Mouse (Mus musculus) B cell, adult 2 months (primary cell): Measurements from ENCODE around the gene Mprip.
A peak's percentile ranks its signal among the peaks of the same experiment; 100 is the strongest.
"Not testable (repeated sequence)": the region's sequence is repeated elsewhere in the genome, so short reads cannot be mapped to it uniquely, and the experiment has no call there.

ENCODE experiments used
- DNase-seq, 2 experiments: peaks; one replicate each; pipeline ENCODE4 v3.0.0; 2022

The Mprip gene

GRCm38 (mm10) chr11:59655337-59655736 lies 5.8 kb upstream of the Mprip start:
- DNase-seq: no peak

DNA sequence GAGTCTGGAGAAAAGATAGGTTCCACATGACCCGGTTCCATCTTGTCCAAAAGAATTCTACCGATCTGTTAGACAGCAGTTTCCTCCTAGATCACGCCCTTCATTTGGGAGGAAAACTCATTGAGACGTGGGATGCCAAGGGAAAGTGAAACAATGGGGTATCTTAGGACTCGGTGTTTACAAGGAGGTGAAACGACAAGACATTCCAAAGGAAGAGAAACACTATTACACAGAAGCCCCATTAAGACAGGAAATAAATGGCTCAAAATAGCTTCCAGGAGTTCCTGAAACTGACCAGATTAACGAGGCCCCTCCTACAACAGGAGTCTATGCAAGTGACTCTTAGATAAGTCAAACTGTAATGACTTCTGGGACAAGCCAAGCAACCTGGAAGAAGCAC lies 5.1 kb upstream of the Mprip start:
- DNase-seq: no peak

DNA sequence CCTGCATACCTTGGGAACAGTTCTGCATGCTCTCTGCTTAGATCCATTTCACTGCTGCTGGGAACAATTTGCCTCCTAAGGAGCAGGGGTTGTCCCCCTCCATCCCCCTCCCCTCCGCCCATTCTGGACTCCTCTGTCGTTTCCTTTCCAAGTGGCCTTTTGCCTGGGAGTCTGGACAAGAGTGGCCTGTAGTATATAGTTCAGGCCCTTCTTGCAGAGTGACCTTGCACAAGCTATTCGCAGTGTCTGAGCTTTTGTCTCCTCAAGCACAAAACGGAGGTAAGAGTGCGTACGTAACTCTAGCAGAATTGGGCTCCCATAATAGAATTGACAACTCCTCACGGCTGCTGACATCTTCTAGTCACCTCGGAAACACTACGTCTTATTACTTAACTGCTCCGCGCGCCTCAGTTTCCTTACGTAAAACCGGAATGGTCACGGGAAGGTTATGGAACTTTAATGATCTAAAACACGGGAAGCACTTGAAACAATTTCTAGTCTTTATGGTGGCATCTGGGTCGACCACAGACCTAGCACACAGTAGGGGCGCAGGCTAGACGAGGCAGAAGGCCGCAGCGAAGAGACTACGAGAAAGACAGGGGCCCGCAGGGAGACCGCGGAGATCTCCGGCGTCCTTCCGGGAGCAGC lies 620 bp downstream of the Mprip start:
- DNase-seq: no peak

GRCm38 (mm10) chr11:59662249-59662788 lies 1.2 kb downstream of the Mprip start:
- peak; percentile 77 to 81 for DNase-seq

GRCm38 (mm10) chr11:59662877-59663775 lies 2.0 kb downstream of the Mprip start:
- DNase-seq: peak in 1 of 2 experiments; percentile 33

DNA sequence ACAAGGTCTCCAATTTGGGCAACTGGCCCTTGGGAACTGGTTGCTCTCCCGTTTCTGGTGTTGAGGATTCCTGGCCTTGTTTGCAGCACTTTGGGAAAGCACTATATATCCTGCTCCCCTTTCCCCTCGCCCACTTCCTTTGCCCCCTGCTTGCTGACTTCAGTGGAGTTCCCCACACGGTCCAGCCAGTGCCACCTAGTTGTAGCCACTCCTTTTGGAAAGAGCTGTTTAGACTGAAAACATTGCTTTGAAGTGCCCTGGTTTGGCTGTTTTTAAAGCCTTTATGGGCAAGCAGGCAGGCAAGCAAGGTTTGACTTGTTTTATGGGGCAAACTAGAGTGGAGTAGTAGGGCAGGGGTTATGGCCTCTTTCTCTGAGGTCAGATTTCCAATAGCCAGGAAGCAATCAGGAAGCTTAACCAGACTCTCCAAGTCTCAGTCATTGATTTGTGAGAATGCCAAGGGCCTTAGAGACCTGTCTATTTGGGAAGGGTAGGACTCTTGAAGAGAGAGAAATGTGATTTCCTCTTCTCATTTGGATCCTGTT lies 2.7 kb downstream of the Mprip start:
- no peak for DNase-seq

DNA sequence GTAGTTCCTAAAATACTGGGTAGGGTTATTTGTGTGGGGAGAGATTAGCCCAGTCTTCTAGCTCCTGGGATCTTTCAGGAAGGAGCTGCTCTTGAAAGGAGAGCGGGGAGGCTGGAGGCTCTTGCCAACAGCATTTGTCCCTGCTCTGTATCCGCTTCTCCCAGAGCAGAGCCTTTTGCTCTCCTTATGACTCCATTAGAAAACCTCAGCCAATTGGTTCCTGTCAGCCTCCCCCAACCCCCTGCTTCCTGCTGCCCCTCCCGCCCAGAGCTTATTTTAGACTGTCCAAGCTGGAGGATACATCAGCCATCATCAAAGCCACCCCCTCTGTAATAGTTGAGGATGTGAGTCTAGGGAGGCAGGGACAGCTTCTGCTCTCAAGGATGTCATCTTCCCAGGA lies 3.7 kb downstream of the Mprip start:
- DNase-seq: no peak

DNA sequence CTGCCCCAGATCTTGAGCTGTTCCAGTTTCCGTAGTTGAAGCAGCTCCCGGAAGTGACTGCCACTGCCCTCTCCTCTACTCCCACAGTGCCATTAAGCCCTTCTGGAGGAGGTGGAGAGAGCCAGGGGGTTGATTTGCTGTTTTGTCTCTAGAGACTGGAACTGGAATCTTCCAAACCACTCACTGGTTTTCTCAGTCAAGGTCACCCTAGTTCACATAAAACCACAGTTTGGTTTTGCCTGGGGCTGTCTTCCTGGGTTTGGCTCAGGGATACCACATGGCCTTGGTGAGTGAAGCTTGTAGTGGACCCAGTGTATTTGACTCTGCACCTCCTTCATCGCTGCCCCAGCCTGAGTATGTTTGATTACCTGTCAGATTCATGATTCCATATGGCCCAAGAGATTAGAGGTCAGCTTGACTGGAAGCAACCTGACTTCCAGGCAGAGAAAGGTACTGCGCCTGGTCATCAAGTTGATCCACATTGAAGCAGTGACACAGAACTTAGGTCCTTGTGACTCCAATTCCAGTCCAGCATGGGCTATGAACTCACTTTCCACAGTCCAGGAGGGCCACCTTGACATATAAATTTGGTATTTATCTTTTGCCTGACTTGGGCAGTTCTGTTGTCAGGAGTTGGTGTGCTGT lies 10.1 kb downstream of the Mprip start:
- DNase-seq: no peak

GRCm38 (mm10) chr11:59674013-59674412 lies 12.9 kb downstream of the Mprip start:
- DNase-seq: no peak

DNA sequence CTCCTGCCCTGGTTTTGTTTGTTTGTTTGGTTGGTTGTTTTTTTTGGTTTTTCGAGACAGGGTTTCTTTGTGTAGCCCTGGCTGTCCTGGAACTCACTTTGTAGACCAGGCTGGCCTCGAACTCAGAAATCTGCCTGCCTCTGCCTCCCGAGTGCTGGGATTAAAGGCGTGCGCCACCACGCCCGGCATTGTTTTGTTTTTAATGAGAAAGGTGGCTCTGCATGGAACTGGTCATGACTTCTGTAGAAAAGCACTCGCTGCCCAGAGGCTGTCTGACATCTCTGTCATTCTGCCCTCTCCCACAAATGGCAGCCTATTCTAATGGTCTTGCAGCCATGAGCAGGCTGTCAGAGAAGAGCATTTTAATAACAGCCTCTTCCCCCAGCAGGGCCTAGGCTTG lies 13.6 kb downstream of the Mprip start:
- not testable (repeated sequence) for DNase-seq

DNA sequence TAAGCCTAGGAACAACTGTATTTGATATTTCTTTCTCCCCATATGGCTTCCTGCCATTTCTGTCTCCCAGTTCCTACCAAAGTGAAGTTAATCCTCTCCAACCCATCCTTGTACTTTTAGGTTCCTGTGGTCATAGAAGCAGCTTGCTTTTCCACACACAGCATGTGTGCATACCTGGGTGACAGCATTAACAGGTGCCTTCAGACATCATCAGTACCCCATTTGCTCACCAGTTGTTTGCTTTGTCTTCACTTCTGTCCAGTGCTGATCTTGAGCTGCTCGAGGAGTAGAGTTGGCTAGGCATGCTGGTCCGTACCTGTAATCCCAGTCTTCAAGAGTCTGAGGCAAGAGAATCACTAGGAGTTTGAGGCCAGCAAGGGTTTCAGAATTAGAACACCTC lies 16.7 kb downstream of the Mprip start:
- no peak for DNase-seq

GRCm38 (mm10) chr11:59678693-59679092 lies 17.6 kb downstream of the Mprip start:
- DNase-seq: no peak

- no peak for DNase-seq
Observed at GRCm38 (mm10) chr11:59680111-59680510, 19.0 kb downstream of the Mprip start.

DNA sequence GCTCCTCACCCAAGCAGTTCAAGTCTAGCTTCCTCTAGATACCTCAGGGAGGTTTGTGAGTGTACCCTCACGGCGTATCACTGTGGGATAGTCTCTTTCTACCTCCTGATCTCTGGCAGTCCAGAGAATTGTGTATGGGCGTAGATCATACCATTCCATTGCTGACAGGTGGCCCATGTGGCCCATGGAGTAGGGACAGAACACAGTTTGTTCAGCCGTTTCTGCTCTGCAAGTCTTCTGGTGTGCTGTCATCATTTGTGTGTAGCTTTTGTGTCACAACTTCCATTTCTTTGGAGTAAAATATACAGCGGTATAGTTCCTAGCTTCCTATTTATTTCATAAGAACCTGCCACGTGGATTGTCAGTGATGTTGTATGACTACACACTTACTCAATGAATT lies 23.9 kb downstream of the Mprip start:
- no peak for DNase-seq

DNA sequence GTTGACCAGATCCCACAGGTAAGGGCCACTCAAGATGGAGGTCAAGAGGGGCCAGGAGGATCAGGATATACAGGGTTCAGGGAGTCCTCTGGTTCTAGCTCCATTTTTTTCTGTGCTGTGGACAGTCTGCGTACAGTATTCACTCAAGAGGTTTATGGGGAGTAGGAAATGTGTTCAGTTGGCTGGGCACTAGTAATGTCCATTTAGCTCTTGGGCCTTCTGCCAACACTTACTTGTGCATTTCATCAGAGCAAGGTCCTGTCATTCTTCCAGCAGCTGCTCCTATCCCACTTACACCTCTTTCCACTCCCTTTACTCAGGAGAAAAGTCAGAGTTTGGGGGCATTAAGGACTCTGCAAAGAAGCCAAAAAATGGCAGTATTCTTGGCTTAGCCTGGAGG lies 33.4 kb downstream of the Mprip start:
- no peak for DNase-seq

GRCm38 (mm10) chr11:59695550-59695949 lies 34.4 kb downstream of the Mprip start:
- no peak for DNase-seq

DNA sequence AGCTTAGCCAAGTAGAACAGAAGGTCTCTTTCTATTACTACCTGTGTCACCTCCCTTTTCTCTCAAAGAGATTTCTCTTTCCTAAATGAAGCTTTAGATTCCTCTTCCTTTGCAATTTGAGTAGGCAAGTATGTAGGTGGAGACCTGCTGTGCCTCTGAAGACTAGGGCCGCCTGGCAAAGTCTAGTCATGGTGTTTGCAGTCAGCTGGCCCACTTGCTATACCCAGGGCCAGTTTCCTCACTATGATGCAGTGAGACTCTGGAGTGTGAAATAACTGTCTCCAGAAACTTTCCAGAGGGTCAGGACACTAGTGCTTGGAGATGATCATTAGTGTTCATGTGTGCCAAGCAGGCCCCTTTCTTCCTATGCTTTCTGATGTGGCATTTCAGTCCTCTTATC lies 36.5 kb downstream of the Mprip start:
- DNase-seq: no peak

GRCm38 (mm10) chr11:59700787-59701186 lies 39.7 kb downstream of the Mprip start:
- no peak for DNase-seq

DNA sequence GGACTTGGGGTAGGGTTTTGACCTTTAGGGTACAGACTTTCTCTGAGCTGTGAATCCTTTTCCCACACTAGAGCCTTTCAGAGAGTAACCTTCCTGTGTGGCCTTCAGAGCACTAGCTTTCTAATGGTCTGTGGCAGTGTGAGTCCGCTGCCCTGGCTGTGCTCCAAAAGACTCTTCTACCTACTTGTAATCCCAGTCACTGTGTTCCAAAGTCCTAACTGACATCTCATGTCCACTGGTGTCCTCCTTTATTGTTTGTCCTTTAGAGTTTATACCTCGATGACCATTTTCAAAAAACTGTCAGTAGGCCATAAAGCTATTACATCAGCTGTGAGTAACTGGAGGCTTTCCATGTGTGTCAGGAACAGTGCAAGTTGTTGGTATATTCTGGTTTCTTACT lies 44.0 kb downstream of the Mprip start:
- no peak for DNase-seq

DNA sequence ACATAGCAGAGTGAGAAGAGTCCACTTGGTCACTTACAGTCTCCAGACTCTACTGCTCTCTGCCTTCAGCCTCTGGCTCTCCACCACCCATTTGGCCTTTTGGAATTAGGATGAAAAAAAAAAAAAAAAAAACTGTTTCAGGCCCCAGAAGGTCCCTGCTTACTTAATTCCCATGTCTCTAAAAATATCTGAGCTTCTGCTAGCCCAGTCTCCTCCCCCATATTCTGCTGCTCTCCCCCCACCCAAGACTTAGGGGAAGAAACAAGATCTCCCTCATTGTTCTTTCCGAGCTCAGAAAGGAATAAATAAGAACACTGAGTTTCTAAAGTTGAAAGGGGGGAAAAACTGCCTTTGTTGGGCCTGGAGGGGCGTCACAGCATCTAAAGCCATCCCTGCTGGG lies 46.4 kb downstream of the Mprip start:
- no peak for DNase-seq

DNA sequence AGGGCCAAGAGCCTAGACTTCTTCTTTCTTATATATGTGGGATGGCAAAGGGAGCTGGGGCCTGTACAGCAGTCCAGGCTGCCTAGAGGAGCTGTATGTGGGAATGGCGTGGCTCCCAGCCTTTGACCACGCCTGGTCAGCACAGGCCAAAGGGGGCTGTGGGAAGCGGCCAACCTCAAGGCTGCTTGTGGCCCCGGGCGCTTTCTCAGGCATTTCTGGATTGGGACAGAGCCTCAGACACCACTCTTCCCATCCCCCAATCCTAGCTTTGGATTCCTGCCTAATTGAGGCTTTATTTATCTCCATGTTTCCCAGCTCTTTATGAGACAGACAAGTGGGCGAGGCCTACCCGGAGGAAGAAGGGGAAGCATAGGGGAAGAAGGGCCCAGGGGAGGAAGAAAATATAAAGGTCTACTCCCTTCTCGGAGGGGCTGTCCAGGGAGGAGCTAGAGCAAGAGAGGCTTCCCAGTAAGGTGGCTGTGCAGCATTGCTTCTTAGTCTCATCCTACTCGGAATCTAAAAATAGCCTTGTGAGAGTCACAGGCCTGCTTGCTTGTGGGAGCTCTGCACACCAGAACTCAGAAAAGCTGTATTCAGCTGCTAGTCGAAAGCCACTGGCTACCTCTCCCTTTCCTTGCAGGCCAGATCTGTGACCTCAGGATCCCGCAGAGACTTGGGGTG lies 47.0 kb downstream of the Mprip start:
- DNase-seq: no peak

DNA sequence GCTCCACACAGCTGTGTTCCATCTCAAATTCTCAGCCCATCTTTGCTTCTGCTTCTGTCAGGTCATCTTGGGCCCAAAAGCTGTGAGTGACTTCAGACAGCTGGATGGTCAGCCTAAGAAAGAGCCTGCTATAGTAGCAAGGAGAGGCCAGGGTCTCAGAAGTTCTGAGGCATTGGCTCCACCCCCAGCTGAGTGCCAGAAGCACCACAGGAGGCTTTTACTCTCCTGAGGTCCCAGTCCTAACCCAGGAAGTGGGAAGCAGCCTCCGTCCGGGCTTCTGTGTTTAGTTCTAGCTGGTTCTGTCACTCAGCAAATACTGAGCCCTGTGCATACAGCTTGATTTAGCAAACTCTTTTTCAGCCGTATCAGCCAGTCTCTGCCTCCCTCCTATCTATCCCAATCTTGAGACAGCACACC lies 54.3 kb downstream of the Mprip start:
- no peak for DNase-seq

GRCm38 (mm10) chr11:59717801-59718291 lies 56.7 kb downstream of the Mprip start:
- no peak for DNase-seq
